Mouse (Mus musculus) megakaryocyte, embryonic 14.5 days (primary cell): Measurements from ENCODE around the gene Mrs2. TPM values are rescaled to one million over a fixed set of nuclear protein-coding genes. Genes with fewer than 3 reads are reported as not detected.
A peak's percentile ranks its signal among the peaks of the same experiment; 100 is the strongest.

Experiments
- H3K27me3 ChIP-seq: replicated peaks from 2 replicates; pipeline ENCODE3; 2012; ENCODE audit warnings: inconsistent platforms
- H3K36me3 ChIP-seq: replicated peaks from 2 replicates; pipeline ENCODE3; 2012; ENCODE audit warnings: low read length, inconsistent platforms, mixed read lengths
- H3K4me1 ChIP-seq: 2 replicates; pipeline ENCODE4 v1.6.1; 2012; ENCODE audit warnings: inconsistent platforms
- H3K4me3 ChIP-seq: replicated peaks from 2 replicates; pipeline ENCODE3; 2012; ENCODE audit warnings: moderate library complexity, mild to moderate bottlenecking, inconsistent platforms
- H3K9me3 ChIP-seq: 2 replicates; pipeline ENCODE4 v1.6.1; 2012; ENCODE audit warnings: inconsistent platforms
- FLI1 ChIP-seq: IDR thresholded peaks from 2 replicates; pipeline ENCODE4 v1.6.1; 2012; ENCODE audit warnings: low read length, inconsistent platforms, mixed read lengths
- GATA1 ChIP-seq: IDR thresholded peaks from 3 replicates; pipeline ENCODE4 v1.6.1; 2012; ENCODE audit warnings: mixed read lengths, low read length, inconsistent platforms, borderline replicate concordance
- polyA plus RNA-seq: library from polyadenylated mRNA; stranded (reverse); fragments of >175 nt; gene quantifications from 2 replicates; pipeline ENCODE4 v1.2.3, GENCODE M21; 2012; ENCODE audit warnings: low replicate concordance; ENCODE audit not compliant: insufficient read depth

Gene Mrs2
- polyA plus RNA-seq, 1 experiment: 1.9 TPM

GRCm38 (mm10) chr13:25024655-25025054 is 4.5 kb upstream of the Mrs2 start:
- Histone ChIP-seq H3K27me3 (peaks cover 3% of the 10 kb centered on the region), H3K4me3 (no peak overlapping the region), H3K4me1 (peaks cover 22% of the 10 kb centered on the region), H3K9me3 (no peaks in the 10 kb centered on the region), H3K36me3 (no peaks in the 10 kb centered on the region)
- no peak for TF ChIP-seq FLI1
- no peak for TF ChIP-seq GATA1

DNA sequence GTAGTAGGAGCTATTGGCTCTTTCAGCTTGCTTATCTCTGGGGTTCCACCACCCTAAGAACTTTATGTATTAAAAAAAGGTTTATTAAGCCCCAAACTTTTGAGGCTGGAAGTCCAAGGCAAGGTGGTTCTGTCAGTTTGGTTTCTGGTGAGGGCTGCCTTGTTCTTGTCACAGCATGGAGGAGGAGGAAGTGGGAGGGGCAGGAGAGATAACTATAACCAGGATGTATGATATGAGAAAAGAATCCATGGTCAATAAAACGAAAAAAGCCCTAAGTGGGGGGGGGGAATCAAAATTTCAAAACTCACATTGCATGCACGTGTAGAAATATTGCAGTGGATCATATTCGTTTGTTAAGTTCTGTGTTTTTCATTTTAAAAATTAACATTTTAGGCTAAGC is 3.0 kb upstream of the Mrs2 start:
- no peaks in the 10 kb centered on the region for H3K9me3 ChIP-seq
- TF ChIP-seq GATA1 (no peak), FLI1 (no peak)
- H3K4me3 ChIP-seq: no peak overlapping the region
- peaks cover 3% of the 10 kb centered on the region for H3K36me3 ChIP-seq
- H3K27me3 ChIP-seq: peaks cover 3% of the 10 kb centered on the region
- H3K4me1 ChIP-seq: peaks cover 35% of the 10 kb centered on the region

GRCm38 (mm10) chr13:25022386-25022785 is 2.2 kb upstream of the Mrs2 start:
- peaks cover 39% of the 10 kb centered on the region for H3K4me1 ChIP-seq
- peaks cover 3% of the 10 kb centered on the region for H3K27me3 ChIP-seq
- H3K36me3 ChIP-seq: peaks cover 11% of the 10 kb centered on the region
- no peaks in the 10 kb centered on the region for H3K9me3 ChIP-seq
- H3K4me3 ChIP-seq: no peak overlapping the region
- TF ChIP-seq GATA1 (no peak), FLI1 (no peak)

- TF ChIP-seq FLI1: no peak
- no peak for TF ChIP-seq GATA1
- Histone ChIP-seq H3K4me3 (peak overlapping the region; percentile 93), H3K36me3 (peaks cover 21% of the 10 kb centered on the region), H3K9me3 (no peaks in the 10 kb centered on the region), H3K4me1 (peaks cover 55% of the 10 kb centered on the region), H3K27me3 (no peaks in the 10 kb centered on the region)
Observed at GRCm38 (mm10) chr13:25020540-25020892, 337 bp upstream of the Mrs2 start.

DNA sequence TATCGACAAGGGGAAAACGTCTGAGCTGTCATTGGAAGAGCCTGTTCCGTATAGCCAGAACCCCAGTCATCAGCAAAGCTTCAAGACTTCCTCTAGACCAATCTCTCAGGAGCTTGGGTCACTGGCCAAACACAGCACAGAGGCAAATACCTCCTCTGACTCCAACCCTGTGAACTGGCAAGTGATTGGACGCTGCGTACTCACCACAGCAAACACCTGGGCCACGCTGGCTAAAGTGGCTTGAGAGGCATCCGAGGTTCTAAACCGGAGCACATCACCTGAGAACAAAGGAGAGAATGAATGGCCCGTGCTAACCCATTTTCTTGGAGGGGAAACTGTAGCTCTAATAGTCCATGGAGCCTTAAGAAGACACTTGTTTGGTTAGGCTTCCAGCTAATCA is 1.9 kb downstream of the Mrs2 start:
- peaks cover 53% of the 10 kb centered on the region for H3K4me1 ChIP-seq
- peaks cover 21% of the 10 kb centered on the region for H3K36me3 ChIP-seq
- no peaks in the 10 kb centered on the region for H3K9me3 ChIP-seq
- H3K4me3 ChIP-seq: peak overlapping the region; percentile 20
- H3K27me3 ChIP-seq: no peaks in the 10 kb centered on the region
- no peak for TF ChIP-seq GATA1
- no peak for TF ChIP-seq FLI1

- TF ChIP-seq GATA1 (no peak), FLI1 (no peak)
- Histone ChIP-seq H3K27me3 (no peaks in the 10 kb centered on the region), H3K9me3 (no peaks in the 10 kb centered on the region), H3K4me1 (no peaks in the 10 kb centered on the region), H3K4me3 (no peak overlapping the region), H3K36me3 (peaks cover 43% of the 10 kb centered on the region)
Observed at GRCm38 (mm10) chr13:25007115-25007514, 13.1 kb downstream of the Mrs2 start.

- Histone ChIP-seq H3K9me3 (no peaks in the 10 kb centered on the region), H3K4me3 (no peak overlapping the region), H3K27me3 (no peaks in the 10 kb centered on the region), H3K4me1 (no peaks in the 10 kb centered on the region), H3K36me3 (peaks cover 83% of the 10 kb centered on the region)
- TF ChIP-seq GATA1: no peak
- TF ChIP-seq FLI1: no peak
Observed at GRCm38 (mm10) chr13:25002965-25003364, 17.2 kb downstream of the Mrs2 start.

DNA sequence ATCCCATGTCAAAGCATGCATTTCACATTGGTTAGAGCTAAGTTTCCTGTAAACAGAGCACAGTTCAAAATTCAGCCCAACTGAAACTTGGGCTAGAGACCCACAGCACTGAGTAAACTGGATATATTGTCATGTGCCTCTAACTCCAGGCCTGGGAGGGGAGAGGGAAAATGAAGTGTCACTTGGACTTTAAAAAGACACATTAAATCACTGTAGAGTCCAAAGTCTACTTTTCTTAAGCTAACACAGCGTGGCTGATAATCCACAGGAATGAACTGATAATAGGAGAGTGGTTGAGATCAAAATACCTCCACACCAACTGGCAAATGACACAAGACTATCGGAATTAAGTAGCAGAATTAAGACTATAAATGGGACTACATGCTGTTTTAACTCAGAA is 20.6 kb downstream of the Mrs2 start:
- Histone ChIP-seq H3K4me3 (no peak overlapping the region), H3K4me1 (no peaks in the 10 kb centered on the region), H3K36me3 (peaks cover 93% of the 10 kb centered on the region), H3K27me3 (no peaks in the 10 kb centered on the region), H3K9me3 (no peaks in the 10 kb centered on the region)
- no peak for TF ChIP-seq FLI1
- TF ChIP-seq GATA1: no peak

DNA sequence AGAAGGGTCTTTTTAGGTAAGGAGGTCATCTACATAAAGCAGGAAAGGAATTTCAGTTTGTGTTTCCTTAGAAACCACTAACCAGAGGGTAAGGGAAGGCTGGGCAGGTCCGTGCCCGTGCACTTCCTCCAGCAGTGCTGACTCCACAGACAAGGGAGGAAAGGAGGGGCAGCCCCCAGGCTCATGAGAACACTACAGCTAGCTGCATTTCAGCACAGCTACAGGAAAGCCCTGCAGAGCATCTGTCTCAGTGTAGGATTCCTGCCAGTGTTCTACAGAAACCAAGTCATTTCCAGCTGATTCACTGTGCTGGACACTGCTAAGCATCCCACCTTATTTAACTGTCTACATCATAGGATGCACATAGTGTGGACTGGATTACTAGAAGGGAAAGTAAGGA is 27.0 kb downstream of the Mrs2 start:
- no peaks in the 10 kb centered on the region for H3K9me3 ChIP-seq
- H3K4me3 ChIP-seq: no peak overlapping the region
- TF ChIP-seq FLI1 (no peak), GATA1 (no peak)
- peaks cover 98% of the 10 kb centered on the region for H3K36me3 ChIP-seq
- H3K27me3 ChIP-seq: no peaks in the 10 kb centered on the region
- H3K4me1 ChIP-seq: peaks cover 31% of the 10 kb centered on the region

DNA sequence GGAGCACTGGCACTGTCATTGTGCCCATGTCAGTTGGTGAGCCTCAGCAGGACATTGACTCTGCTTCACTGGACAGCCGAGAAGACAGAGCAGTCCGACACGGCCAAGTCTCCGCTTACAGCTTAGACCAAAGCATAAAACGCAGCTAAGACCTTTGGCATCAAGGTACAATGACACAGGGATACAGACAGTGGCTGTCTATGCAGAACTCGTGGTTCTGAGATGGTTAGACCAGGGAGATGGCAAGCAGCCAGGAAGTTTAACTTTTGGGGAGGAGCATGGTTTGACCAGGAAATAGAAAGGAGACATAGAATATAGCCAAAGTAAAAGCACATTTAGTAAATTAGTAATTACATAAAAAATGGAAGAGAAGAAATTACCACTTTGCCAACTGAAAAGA is 31.2 kb downstream of the Mrs2 start:
- Histone ChIP-seq H3K4me1 (peaks cover 31% of the 10 kb centered on the region), H3K4me3 (peak overlapping the region; percentile 24), H3K9me3 (no peaks in the 10 kb centered on the region), H3K36me3 (peaks cover 67% of the 10 kb centered on the region), H3K27me3 (no peaks in the 10 kb centered on the region)
- TF ChIP-seq FLI1: no peak

GRCm38 (mm10) chr13:24988391-24988790 is 31.8 kb downstream of the Mrs2 start:
- H3K27me3 ChIP-seq: no peaks in the 10 kb centered on the region
- no peak for TF ChIP-seq GATA1
- no peak for TF ChIP-seq FLI1
- peaks cover 32% of the 10 kb centered on the region for H3K4me1 ChIP-seq
- H3K9me3 ChIP-seq: no peaks in the 10 kb centered on the region
- no peak overlapping the region for H3K4me3 ChIP-seq
- H3K36me3 ChIP-seq: peaks cover 61% of the 10 kb centered on the region
